Mouse (Mus musculus) adrenal gland (tissue): ENCODE data around the gene Vps18.

Source experiments
- intact Hi-C: fragments of 180-260 bp; cut with DNase I; formaldehyde crosslinking; loops from one replicate; pipeline ENCODE4 v1.15.1; 2025
- long read RNA-seq, 2 experiments: library from polyadenylated mRNA; unstranded; transcript quantifications; one replicate each; pipeline ENCODE4 v2.0.0; 2020; ENCODE audit warnings: borderline replicate concordance in 1 of 2; ENCODE audit not compliant: insufficient replicate concordance in 1 of 2

Gene Vps18
- long read RNA-seq, experiment 1, full-length matches to known transcripts, result 3 of 9 reads
- long read RNA-seq, experiment 1, partial matches to known transcripts, result 4 of 9 reads
- long read RNA-seq, experiment 1, other reads (novel, unspliced or antisense), result 2 of 9 reads
- long read RNA-seq, experiment 2, full-length matches to known transcripts, result 10 of 16 reads
- long read RNA-seq, experiment 2, partial matches to known transcripts, result 6 of 16 reads
- long read RNA-seq, experiment 2, other reads (novel, unspliced or antisense), result 0 of 16 reads

GRCm38 (mm10) chr2:119288270-119288882 is at the start of gene Vps18:
Gene Vps18 (plus strand): TSS chr2:119288740.
- intact Hi-C loops, result loop anchor here (1.0 kb wide), 1 partner anchor 37 kb away; no protein-coding TSS in a partner anchor

GRCm38 (mm10) chr2:119240075-119240818 is 48.3 kb upstream of the Vps18 start:
- intact Hi-C loops, result no loop called here

GRCm38 (mm10) chr2:119240819-119241186 is 47.7 kb upstream of the Vps18 start:
- intact Hi-C loops, result no loop called here

GRCm38 (mm10) chr2:119242548-119242947 is 46.0 kb upstream of the Vps18 start:
- intact Hi-C loops, result no loop called here

- intact Hi-C loops, result no loop called here
Observed at GRCm38 (mm10) chr2:119245246-119245645, 43.3 kb upstream of the Vps18 start.

GRCm38 (mm10) chr2:119247904-119248303 is 40.6 kb upstream of the Vps18 start:
- intact Hi-C loops, result no loop called here

- intact Hi-C loops, result no loop called here
Observed at GRCm38 (mm10) chr2:119249592-119250061, 38.9 kb upstream of the Vps18 start.

GRCm38 (mm10) chr2:119250377-119250776 is 38.2 kb upstream of the Vps18 start:
- intact Hi-C loops, result no loop called here

GRCm38 (mm10) chr2:119250826-119251478 is 37.6 kb upstream of the Vps18 start:
- intact Hi-C loops, result loop anchor here (1.0 kb wide), 1 partner anchor 37 kb away; the partner anchor contains the start of gene Vps18

GRCm38 (mm10) chr2:119254976-119255375 is 33.6 kb upstream of the Vps18 start:
- intact Hi-C loops, result no loop called here

- intact Hi-C loops, result no loop called here
Observed at GRCm38 (mm10) chr2:119260518-119260917, 28.0 kb upstream of the Vps18 start.

- intact Hi-C loops, result no loop called here
Observed at GRCm38 (mm10) chr2:119261326-119261725, 27.2 kb upstream of the Vps18 start.

GRCm38 (mm10) chr2:119262978-119263377 is 25.6 kb upstream of the Vps18 start:
- intact Hi-C loops, result no loop called here

GRCm38 (mm10) chr2:119263813-119264212 is 24.7 kb upstream of the Vps18 start:
- intact Hi-C loops, result no loop called here

GRCm38 (mm10) chr2:119270286-119270642 is 18.3 kb upstream of the Vps18 start:
- intact Hi-C loops, result no loop called here

GRCm38 (mm10) chr2:119270643-119271331 is 17.8 kb upstream of the Vps18 start, which contains the start of gene Rhov:
Gene Rhov (minus strand): TSS chr2:119271272.
- intact Hi-C loops, result no loop called here

- intact Hi-C loops, result no loop called here
Observed at GRCm38 (mm10) chr2:119274126-119274525, 14.4 kb upstream of the Vps18 start.

GRCm38 (mm10) chr2:119276926-119277325 is 11.6 kb upstream of the Vps18 start:
- intact Hi-C loops, result no loop called here

GRCm38 (mm10) chr2:119277810-119278209 is 10.7 kb upstream of the Vps18 start:
- intact Hi-C loops, result no loop called here

- intact Hi-C loops, result no loop called here
Observed at GRCm38 (mm10) chr2:119281899-119282565, 6.5 kb upstream of the Vps18 start.
